Mouse (Mus musculus) ES-E14 (cell line): ENCODE measurements around the gene Ldlrad3.

Source experiments
- CHD2 ChIP-seq: IDR thresholded peaks from 2 replicates; pipeline ENCODE4 v1.6.1; 2014; ENCODE audit warnings: mild to moderate bottlenecking, low read depth, low read length, inconsistent platforms
- ZC3H11A ChIP-seq: IDR thresholded peaks from 2 replicates; pipeline ENCODE4 v1.6.1; 2012; ENCODE audit warnings: low read depth, mild to moderate bottlenecking, inconsistent platforms, low read length, borderline replicate concordance
- ZNF384 ChIP-seq: IDR thresholded peaks from 2 replicates; pipeline ENCODE4 v1.6.1; 2012; ENCODE audit warnings: low read depth, low read length, inconsistent platforms

GRCm38 (mm10) chr2:101923181-101923580 lies 263.0 kb downstream of the Ldlrad3 start:
- TF ChIP-seq CHD2 (no peak), ZNF384 (no peak), ZC3H11A (no peak)
